Mouse (Mus musculus) stomach, postnatal 0 days (tissue): ENCODE measurements around the gene Rsph14. TPM values are rescaled to one million over a fixed set of nuclear protein-coding genes. Genes with fewer than 3 reads are reported as not detected.

Source experiments
- ATAC-seq: fragments of 200-750 bp; cut with Nextera tagmentation; 2 replicates; pipeline ENCODE4 v1.8.0; 2017; ENCODE audit not compliant: low FRiP score, low TSS enrichment
- DNase-seq: peaks from one replicate; pipeline ENCODE4 v3.0.0-alpha.2; 2016; ENCODE audit warnings: low spot score
- H3K27ac ChIP-seq: fragments of 300-500 bp; sonication (generic); replicated peaks from 2 replicates; pipeline ENCODE4 v1.5.1; 2014; ENCODE audit warnings: mild to moderate bottlenecking, control low read depth
- H3K27me3 ChIP-seq: fragments of 300-500 bp; sonication (generic); 2 replicates; pipeline ENCODE4 v1.6.1; 2014; ENCODE audit warnings: low read length; ENCODE audit not compliant: control insufficient read depth, insufficient read depth
- H3K36me3 ChIP-seq: fragments of 300-500 bp; sonication (generic); 2 replicates; pipeline ENCODE4 v1.6.1; 2014; ENCODE audit warnings: low read length, mixed read lengths; ENCODE audit not compliant: control insufficient read depth, insufficient read depth
- H3K4me1 ChIP-seq: fragments of 300-500 bp; sonication (generic); replicated peaks from 2 replicates; pipeline ENCODE4 v1.6.1; 2014; ENCODE audit warnings: antibody characterized with exemption; ENCODE audit not compliant: control insufficient read depth, insufficient read depth
- H3K4me2 ChIP-seq: fragments of 300-500 bp; sonication (generic); replicated peaks from 2 replicates; pipeline ENCODE4 v1.6.1; 2014; ENCODE audit warnings: low read depth, mild to moderate bottlenecking, control low read depth, moderate library complexity
- H3K4me3 ChIP-seq: fragments of 300-500 bp; sonication (generic); 2 replicates; pipeline ENCODE4 v1.5.1; 2014; ENCODE audit warnings: low read depth, low read length, control low read depth
- H3K9ac ChIP-seq: fragments of 300-500 bp; sonication (generic); 2 replicates; pipeline ENCODE4 v1.6.1; 2014; ENCODE audit warnings: mild to moderate bottlenecking, low read length, control low read depth, mixed read lengths
- H3K9me3 ChIP-seq: fragments of 300-500 bp; sonication (generic); 2 replicates; pipeline ENCODE4 v1.6.1; 2016; ENCODE audit warnings: low read length; ENCODE audit not compliant: control insufficient read depth
- CTCF ChIP-seq: IDR thresholded peaks from 2 replicates; pipeline ENCODE4 v1.5.1; 2016; ENCODE audit warnings: antibody characterized with exemption, low read depth, mild to moderate bottlenecking, moderate library complexity
- EP300 ChIP-seq: optimal IDR thresholded peaks from 2 replicates; pipeline ENCODE3; 2016; ENCODE audit warnings: antibody characterized with exemption
- WGBS: fragments of 180-500 bp; shearing (Covaris S2); extraction: QIAGEN DNeasy Blood & Tissue Kit; methylation state at CpG from one replicate; pipeline ENCODE4 v1.1.7; 2014; 5-methylcytosine and 5-hydroxymethylcytosine counted together
- polyA plus RNA-seq: library from polyadenylated mRNA; unstranded; fragments of >200 nt; fragmentation: Nextera tagmentation; extraction: Ambion mirVana; gene quantifications from 2 replicates; pipeline ENCODE4 v1.2.1, GENCODE M21; 2015

Rsph14 gene
- polyA plus RNA-seq, 1 experiment from 2014 or later = not detected

GRCm38 (mm10) chr10:75020271-75020670 is 12.1 kb downstream of the Rsph14 start:
- TF ChIP-seq CTCF (no peak), EP300 (no peak)
- H3K27me3 ChIP-seq = no peaks in the 10 kb centered on the region
- WGBS = 17% methylated on average over 2 of the region's 2 CpGs

GRCm38 (mm10) chr10:75016481-75016880 is 15.9 kb downstream of the Rsph14 start:
- no peak for DNase-seq
- Histone ChIP-seq H3K9ac (no peak overlapping the region), H3K4me2 (no peak overlapping the region), H3K36me3 (no peaks in the 10 kb centered on the region), H3K4me3 (no peak overlapping the region), H3K4me1 (no peaks in the 10 kb centered on the region), H3K27ac (no peak overlapping the region), H3K9me3 (no peaks in the 10 kb centered on the region), H3K27me3 (no peaks in the 10 kb centered on the region)
- TF ChIP-seq CTCF (no peak), EP300 (no peak)
- no peak for ATAC-seq
- 88% methylated on average over 4 of the region's 4 CpGs for WGBS

More at GRCm38 (mm10) chr10:75020271-75020670, 12.1 kb downstream of the Rsph14 start:
- Histone ChIP-seq H3K4me3 (no peak overlapping the region), H3K4me1 (no peaks in the 10 kb centered on the region), H3K9ac (no peak overlapping the region), H3K9me3 (no peaks in the 10 kb centered on the region), H3K36me3 (no peaks in the 10 kb centered on the region), H3K27ac (no peak overlapping the region), H3K4me2 (no peak overlapping the region)
- DNase-seq (no peak), ATAC-seq (no peak)

GRCm38 (mm10) chr10:75015465-75015864 is 16.9 kb downstream of the Rsph14 start:
- no peak for TF ChIP-seq EP300
- no peak for TF ChIP-seq CTCF
- no peak overlapping the region for H3K9ac ChIP-seq
- ATAC-seq = no peak

GRCm38 (mm10) chr10:75010704-75011103 is 21.7 kb downstream of the Rsph14 start:
- DNase-seq (no peak), ATAC-seq (no peak)
- Histone ChIP-seq H3K4me1 (no peaks in the 10 kb centered on the region), H3K27me3 (no peaks in the 10 kb centered on the region), H3K4me2 (no peak overlapping the region), H3K4me3 (no peak overlapping the region), H3K36me3 (no peaks in the 10 kb centered on the region), H3K27ac (no peak overlapping the region), H3K9me3 (no peaks in the 10 kb centered on the region), H3K9ac (no peak overlapping the region)
- WGBS = 76% methylated on average over 15 of the region's 15 CpGs
- TF ChIP-seq EP300 (no peak), CTCF (no peak)

More at GRCm38 (mm10) chr10:75015465-75015864, 16.9 kb downstream of the Rsph14 start:
- 62% methylated on average over 14 of the region's 14 CpGs for WGBS
- no peak for DNase-seq
- Histone ChIP-seq H3K4me3 (no peak overlapping the region), H3K9me3 (no peaks in the 10 kb centered on the region), H3K27ac (no peak overlapping the region), H3K27me3 (no peaks in the 10 kb centered on the region), H3K4me1 (no peaks in the 10 kb centered on the region), H3K36me3 (no peaks in the 10 kb centered on the region), H3K4me2 (no peak overlapping the region)

GRCm38 (mm10) chr10:75006889-75007662 is 25.3 kb downstream of the Rsph14 start:
- no peak overlapping the region for H3K9ac ChIP-seq
- WGBS = 74% methylated on average over 8 of the region's 8 CpGs
- H3K36me3 ChIP-seq = no peaks in the 10 kb centered on the region
- H3K27me3 ChIP-seq = no peaks in the 10 kb centered on the region
- no peak overlapping the region for H3K4me3 ChIP-seq
- DNase-seq (no peak), ATAC-seq (no peak)
- no peaks in the 10 kb centered on the region for H3K4me1 ChIP-seq
- H3K9me3 ChIP-seq = no peaks in the 10 kb centered on the region
- no peak overlapping the region for H3K4me2 ChIP-seq
- TF ChIP-seq EP300 (no peak), CTCF (no peak)
- no peak overlapping the region for H3K27ac ChIP-seq

- no peak overlapping the region for H3K9ac ChIP-seq
- H3K9me3 ChIP-seq = no peaks in the 10 kb centered on the region
- no peak for TF ChIP-seq EP300
- TF ChIP-seq CTCF = no peak
- WGBS = 44% methylated on average over 3 of the region's 3 CpGs
- ATAC-seq (peak; percentile 68), DNase-seq (peak; percentile 33)
- no peaks in the 10 kb centered on the region for H3K36me3 ChIP-seq
- no peak overlapping the region for H3K4me3 ChIP-seq
- H3K27ac ChIP-seq = no peak overlapping the region
- H3K27me3 ChIP-seq = no peaks in the 10 kb centered on the region
- no peaks in the 10 kb centered on the region for H3K4me1 ChIP-seq
- H3K4me2 ChIP-seq = no peak overlapping the region
Measured at GRCm38 (mm10) chr10:75004067-75004466, 28.3 kb downstream of the Rsph14 start.
